Mouse (Mus musculus) stomach, embryonic 14.5 days (tissue): ENCODE measurements around the gene Gpr156. TPM values are rescaled to one million over a fixed set of nuclear protein-coding genes. Genes with fewer than 3 reads are reported as not detected.

Source experiments
- ATAC-seq: fragments of 200-750 bp; cut with Nextera tagmentation; 2 replicates; pipeline ENCODE4 v1.8.0; 2017; ENCODE audit warnings: low read depth, moderate TSS enrichment; ENCODE audit not compliant: insufficient number of reproducible peaks, insufficient read depth, low FRiP score
- H3K27ac ChIP-seq: fragments of 300-500 bp; sonication (generic); 2 replicates; pipeline ENCODE4 v1.5.1; 2014; ENCODE audit warnings: mild to moderate bottlenecking, low read length, moderate library complexity, mixed read lengths
- H3K27me3 ChIP-seq: fragments of 300-500 bp; sonication (generic); 2 replicates; pipeline ENCODE4 v1.6.1; 2014; ENCODE audit warnings: low read length, control low read depth, mixed read lengths; ENCODE audit not compliant: control insufficient read depth, insufficient read depth
- H3K36me3 ChIP-seq: fragments of 300-500 bp; sonication (generic); 2 replicates; pipeline ENCODE4 v1.6.1; 2014; ENCODE audit warnings: mild to moderate bottlenecking, control low read depth, low read length, moderate library complexity, mixed read lengths; ENCODE audit not compliant: control insufficient read depth, insufficient read depth
- H3K4me1 ChIP-seq: fragments of 300-500 bp; sonication (generic); 2 replicates; pipeline ENCODE4 v1.6.1; 2014; ENCODE audit warnings: low read length, control low read depth, mixed read lengths; ENCODE audit not compliant: control insufficient read depth, insufficient read depth
- H3K4me2 ChIP-seq: fragments of 300-500 bp; sonication (generic); replicated peaks from 2 replicates; pipeline ENCODE4 v1.6.1; 2014; ENCODE audit warnings: low read depth, low read length, control low read depth
- H3K4me3 ChIP-seq: fragments of 300-500 bp; sonication (generic); 2 replicates; pipeline ENCODE4 v1.5.1; 2014; ENCODE audit warnings: low read depth, low read length, control low read depth
- H3K9ac ChIP-seq: fragments of 300-500 bp; sonication (generic); replicated peaks from 2 replicates; pipeline ENCODE4 v1.6.1; 2014; ENCODE audit warnings: low read depth, mild to moderate bottlenecking, control low read depth, low read length, moderate library complexity, mixed read lengths
- H3K9me3 ChIP-seq: fragments of 300-500 bp; sonication (generic); 2 replicates; pipeline ENCODE4 v1.6.1; 2016; ENCODE audit warnings: low read depth, low read length, control low read depth; ENCODE audit not compliant: control insufficient read depth
- WGBS: fragments of 180-500 bp; shearing (Covaris S2); extraction: QIAGEN DNeasy Blood & Tissue Kit; methylation state at CpG from one replicate; pipeline ENCODE4 v1.1.7; 2014; 5-methylcytosine and 5-hydroxymethylcytosine counted together
- polyA plus RNA-seq: library from polyadenylated mRNA; unstranded; fragments of >200 nt; fragmentation: Nextera tagmentation; extraction: Ambion mirVana; gene quantifications from 2 replicates; pipeline ENCODE4 v1.2.1, GENCODE M21; 2014

Gpr156 gene
- polyA plus RNA-seq, 1 experiment from 2014 or later: 0.39 TPM

DNA sequence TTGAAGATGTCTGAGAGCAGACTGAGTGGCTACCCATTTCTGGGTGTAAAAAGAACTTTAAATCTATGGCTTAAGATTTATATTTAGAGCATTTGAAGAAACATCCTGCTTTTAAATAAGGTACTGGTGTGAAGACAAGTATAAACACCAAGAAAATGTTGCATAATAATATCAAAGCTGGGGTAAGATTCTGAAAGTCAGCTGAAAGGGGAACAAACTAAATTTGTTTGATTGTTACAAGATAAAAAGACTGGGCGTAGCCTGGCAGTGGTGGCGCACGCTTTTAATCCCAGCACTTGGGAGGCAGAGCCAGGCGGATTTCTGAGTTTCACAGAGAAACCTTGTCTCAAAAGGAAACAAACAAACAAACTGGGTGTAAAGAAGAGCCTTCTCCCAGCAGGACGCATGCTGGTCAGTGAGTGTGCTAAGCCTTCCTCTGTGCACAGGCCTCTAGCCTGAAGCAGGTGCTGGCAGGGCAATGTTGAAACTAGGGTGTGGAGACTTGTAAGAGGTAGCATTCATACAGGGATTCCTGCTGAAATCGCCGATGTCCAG is 37.3 kb upstream of the Gpr156 start:
- Histone ChIP-seq H3K4me1 (no peaks in the 10 kb centered on the region), H3K27me3 (no peaks in the 10 kb centered on the region), H3K27ac (no peak overlapping the region), H3K9ac (no peak overlapping the region), H3K9me3 (no peaks in the 10 kb centered on the region), H3K4me3 (no peak overlapping the region), H3K36me3 (peaks cover 47% of the 10 kb centered on the region), H3K4me2 (no peak overlapping the region)
- 88% methylated on average over 7 of the region's 7 CpGs for WGBS
- no peak for ATAC-seq

- Histone ChIP-seq H3K4me2 (no peak overlapping the region), H3K4me1 (no peaks in the 10 kb centered on the region), H3K9ac (no peak overlapping the region), H3K36me3 (peaks cover 47% of the 10 kb centered on the region), H3K27ac (no peak overlapping the region), H3K4me3 (no peak overlapping the region), H3K27me3 (no peaks in the 10 kb centered on the region), H3K9me3 (no peaks in the 10 kb centered on the region)
- 94% methylated on average over 4 of the region's 4 CpGs for WGBS
- ATAC-seq: no peak
These were observed 36.4 kb upstream of the Gpr156 start for GRCm38 (mm10) chr16:37879750-37880419.

DNA sequence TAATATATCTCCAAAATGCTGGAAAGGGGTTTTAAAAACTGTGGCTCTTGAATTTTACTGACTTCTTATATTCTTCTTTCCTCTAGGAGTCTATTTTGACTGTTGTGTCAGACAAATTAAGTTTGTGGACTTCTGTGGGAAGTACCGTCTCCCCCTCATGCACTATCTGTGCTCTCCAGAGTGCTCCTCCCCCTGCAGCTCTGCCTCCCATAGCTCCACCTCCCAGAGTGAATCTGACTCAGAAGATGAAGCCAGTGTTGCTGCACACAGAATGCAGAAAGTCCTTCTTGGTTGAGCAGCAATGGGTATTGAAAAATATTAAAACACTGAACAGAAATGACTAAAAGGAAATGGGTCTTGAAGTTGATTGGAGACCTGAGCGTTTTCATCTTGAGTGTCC is 35.1 kb upstream of the Gpr156 start:
- Histone ChIP-seq H3K4me3 (no peak overlapping the region), H3K9me3 (no peaks in the 10 kb centered on the region), H3K27me3 (no peaks in the 10 kb centered on the region), H3K4me1 (no peaks in the 10 kb centered on the region), H3K4me2 (no peak overlapping the region), H3K36me3 (peaks cover 47% of the 10 kb centered on the region), H3K27ac (no peak overlapping the region), H3K9ac (no peak overlapping the region)
- ATAC-seq: no peak
- 68% methylated on average over 2 of the region's 2 CpGs for WGBS

- Histone ChIP-seq H3K4me1 (no peaks in the 10 kb centered on the region), H3K9ac (no peak overlapping the region), H3K27ac (no peak overlapping the region), H3K4me2 (no peak overlapping the region), H3K4me3 (no peak overlapping the region), H3K9me3 (no peaks in the 10 kb centered on the region), H3K36me3 (no peaks in the 10 kb centered on the region), H3K27me3 (no peaks in the 10 kb centered on the region)
- WGBS: 83% methylated on average over 3 of the region's 3 CpGs
- ATAC-seq: no peak
These were observed 27.3 kb upstream of the Gpr156 start for GRCm38 (mm10) chr16:37888986-37889385.

DNA sequence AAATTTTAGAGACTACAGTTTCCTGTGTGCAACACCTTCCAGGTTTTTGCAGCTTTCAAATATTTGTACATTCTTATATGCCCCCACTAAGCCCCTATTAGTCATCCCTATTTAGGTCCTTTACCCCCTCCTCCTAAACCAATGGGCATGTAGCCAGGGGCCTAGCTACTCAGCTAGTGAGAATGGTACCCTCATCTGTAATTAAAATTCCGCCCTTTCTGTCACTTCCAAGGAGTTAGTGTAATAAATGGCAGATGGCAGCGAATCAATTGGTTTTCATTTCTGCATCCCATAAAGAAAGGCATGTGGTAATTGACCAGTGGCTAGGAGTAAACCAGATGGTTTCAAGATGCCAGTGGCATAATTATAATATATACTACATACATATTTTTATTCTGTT is 23.6 kb upstream of the Gpr156 start:
- 63% methylated on average over 2 of the region's 2 CpGs for WGBS
- no peak overlapping the region for H3K27ac ChIP-seq
- no peaks in the 10 kb centered on the region for H3K4me1 ChIP-seq
- no peak overlapping the region for H3K9ac ChIP-seq
- H3K9me3 ChIP-seq: no peaks in the 10 kb centered on the region
- no peaks in the 10 kb centered on the region for H3K36me3 ChIP-seq
- no peaks in the 10 kb centered on the region for H3K27me3 ChIP-seq
- H3K4me2 ChIP-seq: no peak overlapping the region
- no peak overlapping the region for H3K4me3 ChIP-seq
- no peak for ATAC-seq

DNA sequence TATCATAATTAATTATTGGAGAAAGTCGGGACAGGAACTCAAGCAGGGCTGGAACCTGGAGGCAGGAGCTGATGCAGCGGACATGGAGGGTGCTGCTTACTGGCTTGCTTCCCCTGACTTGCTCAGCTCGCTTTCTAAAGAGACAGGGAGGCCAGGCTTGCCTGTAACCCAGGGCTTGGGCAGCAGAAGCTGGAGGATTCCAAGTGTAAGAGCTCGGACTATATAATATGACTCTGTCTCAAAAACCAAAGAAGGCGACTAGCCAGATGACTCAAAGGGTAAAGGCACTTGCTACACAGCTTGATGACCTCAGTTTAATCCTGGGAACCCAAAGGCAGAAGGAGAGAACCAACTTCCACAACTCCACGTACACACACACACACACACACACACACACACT is 22.9 kb upstream of the Gpr156 start:
- 42% methylated on average over 6 of the region's 6 CpGs for WGBS
- Histone ChIP-seq H3K27ac (no peak overlapping the region), H3K4me2 (no peak overlapping the region), H3K36me3 (no peaks in the 10 kb centered on the region), H3K4me1 (no peaks in the 10 kb centered on the region), H3K27me3 (no peaks in the 10 kb centered on the region), H3K9ac (no peak overlapping the region), H3K9me3 (no peaks in the 10 kb centered on the region), H3K4me3 (no peak overlapping the region)
- ATAC-seq: no peak

GRCm38 (mm10) chr16:37893942-37894341 is 22.4 kb upstream of the Gpr156 start:
- peak; percentile 63 for ATAC-seq
- 0 out of 2 replicates have a peak overlapping the region, but pooled peaks have one; percentile 27 for H3K27ac ChIP-seq
- no peak overlapping the region for H3K4me2 ChIP-seq
- 54% methylated on average over 2 of the region's 2 CpGs for WGBS
- H3K27me3 ChIP-seq: no peaks in the 10 kb centered on the region
- H3K9ac ChIP-seq: no peak overlapping the region
- H3K4me1 ChIP-seq: no peaks in the 10 kb centered on the region
- no peaks in the 10 kb centered on the region for H3K9me3 ChIP-seq
- no peaks in the 10 kb centered on the region for H3K36me3 ChIP-seq
- no peak overlapping the region for H3K4me3 ChIP-seq

GRCm38 (mm10) chr16:37898790-37899189 is 17.5 kb upstream of the Gpr156 start:
- H3K27me3 ChIP-seq: no peaks in the 10 kb centered on the region
- H3K4me1 ChIP-seq: no peaks in the 10 kb centered on the region
- no peak for ATAC-seq
- no peak overlapping the region for H3K27ac ChIP-seq
- H3K4me2 ChIP-seq: no peak overlapping the region
- no peaks in the 10 kb centered on the region for H3K9me3 ChIP-seq
- no peak overlapping the region for H3K4me3 ChIP-seq
- H3K9ac ChIP-seq: no peak overlapping the region
- WGBS: 77% methylated on average over 5 of the region's 5 CpGs
- H3K36me3 ChIP-seq: no peaks in the 10 kb centered on the region

DNA sequence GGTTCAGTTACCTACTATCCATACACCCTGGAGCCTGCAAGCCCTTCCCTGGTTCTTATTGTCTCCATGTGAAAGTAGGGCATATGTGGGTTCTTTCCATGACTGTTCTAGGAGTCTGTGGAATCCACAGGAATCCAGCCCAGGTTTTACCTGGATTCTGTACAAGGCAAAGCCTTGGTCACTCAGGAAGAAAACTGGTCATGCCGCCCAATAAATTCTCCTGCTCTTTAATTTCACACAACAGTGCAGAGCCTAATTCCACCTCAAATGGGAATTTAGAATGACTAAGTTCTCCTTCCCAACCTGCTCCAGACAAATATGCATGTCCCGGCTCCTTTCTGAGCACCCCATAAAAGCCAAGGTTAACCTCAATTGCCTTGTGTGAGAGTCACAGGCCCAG is 16.9 kb upstream of the Gpr156 start:
- H3K27ac ChIP-seq: no peak overlapping the region
- no peak for ATAC-seq
- WGBS: 34% methylated on average over 2 of the region's 2 CpGs

More for the DNA sequence above, 16.9 kb upstream of the Gpr156 start:
- Histone ChIP-seq H3K9ac (no peak overlapping the region), H3K4me3 (no peak overlapping the region), H3K27me3 (no peaks in the 10 kb centered on the region), H3K4me1 (no peaks in the 10 kb centered on the region), H3K9me3 (no peaks in the 10 kb centered on the region), H3K4me2 (no peak overlapping the region), H3K36me3 (no peaks in the 10 kb centered on the region)
